Mouse (Mus musculus): ENCODE results near the gene Fsd1.

- TF ChIP-seq CTCF (IDR thresholded peaks at IDR 0.05; ENCODE audit: insufficient read depth, low read length) (no peak), POLR2A (IDR thresholded peaks at IDR 0.05; ENCODE audit: borderline replicate concordance, extremely low read depth, low read depth, low read length) (no peak)
These were observed 45.9 kb downstream of the Fsd1 start for GRCm38 (mm10) chr17:56032127-56032733.
